Mouse (Mus musculus): ENCODE measurements at regions not wholly inside any gene's neighbourhood (a gene's known extent, or its start where the extent isn't known, plus 50 kb on each side); places are given as distances from the start of the nearest gene placed in this dataset.

DNA sequence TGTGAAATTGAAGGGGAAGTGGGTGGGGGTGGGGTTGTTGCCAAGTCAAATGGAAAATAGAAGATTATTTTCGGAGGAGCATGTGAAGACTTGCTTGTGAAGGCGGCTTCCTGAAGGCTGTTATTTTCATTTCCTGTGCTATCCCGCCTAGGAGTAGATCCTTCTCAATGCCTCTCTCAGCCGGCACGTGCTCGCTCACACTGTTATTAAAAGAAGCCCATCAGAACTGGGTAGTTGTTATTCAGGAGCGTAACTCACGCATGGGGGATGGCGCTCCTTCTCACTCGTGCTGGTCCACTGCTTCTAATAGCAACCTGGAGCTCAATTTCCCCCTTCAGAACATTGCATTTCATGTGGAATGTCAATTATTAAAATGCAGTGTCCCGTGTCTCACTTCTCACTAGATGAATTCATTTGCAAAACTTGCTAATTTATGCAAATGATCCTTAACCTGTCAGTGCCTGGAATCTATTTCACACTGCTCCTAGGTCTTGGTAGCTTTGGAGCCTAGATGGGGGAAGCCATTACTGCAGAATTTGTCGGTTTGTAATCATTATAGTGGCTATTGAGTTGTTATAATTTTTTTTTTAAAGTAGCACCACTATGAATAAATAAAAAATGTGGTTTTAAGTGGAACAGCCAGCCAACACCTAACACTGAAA is 412.8 kb upstream of the Hnrnpa3 start:
- TF ChIP-seq GATA1 (IDR thresholded peaks at IDR 0.05; ENCODE audit: borderline replicate concordance, low read length) = no peak
- TF ChIP-seq CTCF (IDR thresholded peaks at IDR 0.05; ENCODE audit: low read depth, low read length) = no peak
- TF ChIP-seq POLR2AphosphoS5 (IDR thresholded peaks at IDR 0.05; ENCODE audit: insufficient replicate concordance, low read depth, low read length) = no peak

Measured in G1E (cell line).